Mouse (Mus musculus) liver, postnatal 0 days (tissue): ENCODE measurements around the gene Tmem240.

Experiments used
- CTCF ChIP-seq: sonication (generic); IDR thresholded peaks from 2 replicates; pipeline ENCODE4 v1.5.1; 2016; ENCODE audit warnings: antibody characterized with exemption, low read depth
- EP300 ChIP-seq: IDR thresholded peaks from 2 replicates; pipeline ENCODE4 v1.6.1; 2016; ENCODE audit warnings: antibody characterized with exemption, low read depth, mild to moderate bottlenecking

- no peak for TF ChIP-seq EP300
- no peak for TF ChIP-seq CTCF
These were observed 29.6 kb upstream of the Tmem240 start, which contains the start of gene Ssu72 for GRCm38 (mm10) chr4:155704721-155705591.
